Mouse (Mus musculus) ovary, postnatal 36 days (tissue): Measurements from ENCODE around the gene Mfsd4b5.
"Not testable (repeated sequence)": the region's sequence is repeated elsewhere in the genome, so short reads cannot be mapped to it uniquely, and the experiment has no call there.

Experiments used
- DNase-seq: peaks from one replicate; pipeline ENCODE4 v3.0.0; 2022; ENCODE audit warnings: low spot score, mixed read lengths

Gene Mfsd4b5

GRCm38 (mm10) chr10:39986466-39986865 is at the start of gene Mfsd4b5:
Gene Mfsd4b5 (minus strand): TSS chr10:39986646.
- no peak for DNase-seq

DNA sequence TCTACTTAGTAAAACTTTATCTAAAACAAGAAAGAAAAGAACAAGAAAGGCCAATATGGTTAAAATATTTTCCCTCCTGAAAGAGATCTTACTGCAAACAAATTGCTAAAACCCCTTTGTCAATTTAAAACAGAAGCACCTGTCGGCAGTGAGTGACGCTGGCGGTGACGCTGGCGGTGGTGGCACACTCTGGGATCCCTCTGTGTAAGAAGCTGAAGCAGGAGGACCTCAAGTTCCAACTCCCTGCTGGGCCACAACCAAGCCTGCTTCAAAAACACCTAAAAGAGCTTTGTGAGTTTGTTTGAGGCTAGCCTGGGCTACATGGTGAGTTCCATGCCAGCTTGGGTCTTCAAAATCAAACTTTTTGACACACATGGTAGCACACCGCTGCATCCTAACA is 48.5 kb upstream of the Mfsd4b5 start:
- no peak for DNase-seq

DNA sequence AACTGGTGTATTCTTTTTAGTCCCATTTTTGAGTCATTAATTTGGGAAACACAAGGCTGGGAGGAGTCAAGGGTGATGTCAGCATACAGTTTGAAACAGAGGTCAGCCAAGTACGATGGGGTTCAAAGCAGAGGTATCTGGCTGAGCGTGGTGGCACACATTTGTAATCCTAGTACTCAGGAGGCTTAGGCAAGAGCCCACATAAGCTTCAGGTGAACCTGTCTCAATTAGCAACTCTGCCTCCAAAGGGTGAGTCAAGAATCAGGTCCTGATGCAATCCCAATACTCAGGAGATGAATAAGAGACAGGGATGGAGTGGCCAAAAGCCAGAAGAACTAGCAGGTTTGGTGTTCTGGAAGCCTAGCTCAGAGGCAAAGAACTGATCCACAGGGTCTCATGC is 46.5 kb upstream of the Mfsd4b5 start:
- DNase-seq, result no peak

DNA sequence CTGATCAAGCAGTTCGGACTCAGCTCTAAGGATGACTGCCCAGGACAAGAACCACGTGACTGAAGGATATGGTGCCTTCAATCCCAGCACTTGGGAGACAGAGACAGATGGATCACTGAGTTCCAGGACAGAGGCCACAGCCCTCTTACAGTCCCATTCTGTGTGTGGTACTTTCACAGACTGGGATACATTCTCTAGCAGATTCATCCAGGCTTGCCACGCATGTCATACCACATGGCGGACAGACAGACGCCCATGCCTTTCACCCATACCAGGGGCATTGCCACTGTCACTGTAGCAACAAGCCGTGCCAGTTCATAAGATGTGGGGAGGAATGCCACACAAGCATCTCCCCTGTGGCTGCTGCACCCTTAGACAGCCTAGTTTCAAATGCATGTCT is 44.3 kb upstream of the Mfsd4b5 start:
- no peak for DNase-seq

GRCm38 (mm10) chr10:40029610-40030009 is 43.2 kb upstream of the Mfsd4b5 start:
- no peak for DNase-seq

- no peak for DNase-seq
Observed at GRCm38 (mm10) chr10:40028091-40028490, 41.6 kb upstream of the Mfsd4b5 start.

- DNase-seq, result no peak
Observed at GRCm38 (mm10) chr10:40026546-40026945, 40.1 kb upstream of the Mfsd4b5 start.

GRCm38 (mm10) chr10:40025560-40025959 is 39.1 kb upstream of the Mfsd4b5 start:
- no peak for DNase-seq

- DNase-seq, result peak; percentile 75
Observed at GRCm38 (mm10) chr10:40024554-40025428, 38.3 kb upstream of the Mfsd4b5 start, which contains the start of gene Mfsd4b1. Gene Mfsd4b1 (minus strand): TSS chr10:40025268.

DNA sequence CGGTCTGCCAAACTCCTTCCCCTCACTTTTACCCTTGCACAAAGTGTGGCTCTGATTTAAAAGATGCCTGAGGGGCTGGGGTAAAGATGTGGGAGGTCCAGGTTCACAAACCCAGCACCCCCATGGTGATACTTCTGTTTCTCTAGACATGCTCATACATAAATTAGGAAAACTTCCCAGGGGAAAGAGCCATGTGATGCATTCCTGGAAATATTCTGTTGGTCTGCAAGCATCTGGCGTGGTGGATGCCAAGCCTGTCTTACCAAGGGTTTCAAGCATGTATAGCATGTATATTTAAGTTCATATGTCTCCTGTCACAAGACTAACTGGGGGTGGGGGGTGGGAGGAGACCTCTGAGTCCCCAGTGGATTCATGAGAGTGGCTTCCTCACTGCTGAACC is 34.0 kb upstream of the Mfsd4b5 start:
- no peak for DNase-seq

- DNase-seq, result no peak
Observed at GRCm38 (mm10) chr10:40019492-40019891, 33.0 kb upstream of the Mfsd4b5 start.

DNA sequence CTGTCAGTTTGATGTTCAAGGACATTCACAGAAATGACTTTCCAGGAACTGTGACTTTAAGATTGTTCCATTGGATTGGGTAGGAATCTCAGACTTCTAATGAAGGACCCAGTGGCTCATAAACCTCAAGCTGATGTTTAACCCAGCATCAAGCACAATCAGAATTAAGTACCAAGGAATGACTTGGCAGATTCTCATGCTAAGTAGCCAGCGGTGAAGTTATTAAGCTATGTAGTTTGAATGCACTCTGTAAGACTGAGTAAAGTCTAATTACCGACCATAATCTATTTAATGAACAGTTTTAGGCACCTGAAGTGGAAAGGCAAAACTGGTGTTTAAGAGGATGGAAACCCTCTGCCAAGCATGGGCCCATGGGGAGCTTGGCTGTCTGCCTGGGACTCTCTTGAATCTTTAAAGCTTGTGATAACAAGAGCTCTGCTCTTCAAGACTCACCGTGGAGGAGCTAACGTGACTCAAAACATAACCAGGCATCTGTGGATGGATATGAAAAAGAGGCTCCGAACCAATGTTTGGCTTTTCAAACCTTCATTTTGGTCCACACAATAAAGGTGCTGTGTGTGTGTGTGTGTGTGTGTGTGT is 31.9 kb upstream of the Mfsd4b5 start:
- DNase-seq, result no peak

GRCm38 (mm10) chr10:40009591-40009990 is 23.1 kb upstream of the Mfsd4b5 start:
- DNase-seq, result no peak

GRCm38 (mm10) chr10:40008847-40009246 is 22.4 kb upstream of the Mfsd4b5 start:
- not testable (repeated sequence) for DNase-seq

GRCm38 (mm10) chr10:40007953-40008352 is 21.5 kb upstream of the Mfsd4b5 start:
- DNase-seq, result no peak

DNA sequence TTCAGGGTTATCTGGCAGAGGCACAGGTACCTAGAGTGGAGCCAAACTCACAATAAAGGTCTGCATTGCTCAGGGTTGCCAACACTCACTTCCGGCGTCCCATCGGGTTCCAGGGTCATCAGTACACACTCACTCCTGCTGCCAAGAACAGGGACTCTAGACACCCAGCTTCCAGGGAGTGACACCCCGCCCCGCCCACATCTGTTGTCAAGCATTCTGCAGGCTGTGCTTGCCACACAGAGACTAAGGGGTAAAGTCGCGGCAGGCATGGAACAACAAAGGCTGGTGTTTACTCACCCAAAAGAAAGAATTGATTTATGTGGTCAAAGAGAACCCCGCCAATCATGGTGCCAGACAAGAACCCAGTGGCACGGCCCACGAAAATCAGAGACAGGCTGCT is 20.5 kb upstream of the Mfsd4b5 start:
- no peak for DNase-seq

GRCm38 (mm10) chr10:40000746-40001145 is 14.3 kb upstream of the Mfsd4b5 start:
- no peak for DNase-seq

DNA sequence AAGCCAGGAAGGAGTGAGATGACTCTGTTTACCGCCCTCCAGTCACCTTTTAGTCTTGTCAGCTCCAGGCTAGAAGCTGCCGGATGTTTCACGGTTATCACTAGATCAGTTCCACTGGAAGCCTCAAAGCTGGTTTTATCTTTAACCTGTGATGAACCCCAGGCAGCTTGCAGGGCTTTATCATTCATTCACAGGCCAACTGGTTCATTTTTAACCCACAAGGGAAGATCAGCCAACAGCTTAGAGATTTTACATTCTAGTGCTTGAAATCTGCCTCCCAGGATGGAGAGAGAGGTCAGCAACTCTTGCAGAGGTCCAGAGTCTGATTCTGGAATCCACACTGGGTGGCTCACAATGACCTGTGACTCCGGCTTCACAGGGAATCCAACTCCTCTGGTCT is 4.7 kb upstream of the Mfsd4b5 start:
- no peak for DNase-seq

DNA sequence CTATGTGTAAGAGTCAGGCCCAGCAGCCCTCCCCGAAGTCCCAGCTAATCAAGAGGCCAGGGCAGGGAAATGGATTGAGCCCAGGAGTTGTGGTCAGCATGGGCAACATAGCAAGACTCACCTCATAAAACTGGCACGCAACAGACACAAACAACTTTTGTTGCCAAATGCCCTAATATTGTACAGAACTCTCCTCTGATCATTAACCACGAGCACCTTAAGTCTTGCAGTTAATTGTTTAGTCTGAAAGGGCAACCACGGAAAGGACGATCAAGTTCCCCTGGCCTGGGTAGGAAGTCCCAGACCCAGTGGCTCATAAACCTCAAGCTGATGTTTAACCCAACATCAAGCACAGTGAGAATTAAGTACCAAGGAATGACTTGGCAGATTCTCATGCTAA is 3.8 kb downstream of the Mfsd4b5 start:
- no peak for DNase-seq

DNA sequence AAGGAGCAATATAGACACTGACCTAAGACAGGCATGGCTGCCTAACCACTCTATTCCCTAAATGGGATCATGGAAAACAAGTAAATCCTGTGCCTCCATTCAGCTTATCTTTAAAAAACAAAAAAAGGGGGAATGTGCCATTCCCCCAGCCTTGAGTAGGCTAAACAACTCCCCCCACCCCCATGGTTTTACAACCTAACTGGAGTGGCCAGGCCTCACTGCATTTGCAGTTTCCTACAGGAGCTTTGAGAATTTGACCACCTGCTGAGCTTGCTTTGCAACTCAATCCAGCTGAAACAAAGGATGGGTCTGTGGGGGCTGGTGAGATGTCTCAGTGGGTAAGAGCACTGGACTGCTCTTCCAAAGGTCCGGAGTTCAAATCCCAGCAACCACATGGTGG is 8.2 kb downstream of the Mfsd4b5 start:
- DNase-seq, result no peak

- no peak for DNase-seq
Observed at GRCm38 (mm10) chr10:39977346-39977745, 9.1 kb downstream of the Mfsd4b5 start.

DNA sequence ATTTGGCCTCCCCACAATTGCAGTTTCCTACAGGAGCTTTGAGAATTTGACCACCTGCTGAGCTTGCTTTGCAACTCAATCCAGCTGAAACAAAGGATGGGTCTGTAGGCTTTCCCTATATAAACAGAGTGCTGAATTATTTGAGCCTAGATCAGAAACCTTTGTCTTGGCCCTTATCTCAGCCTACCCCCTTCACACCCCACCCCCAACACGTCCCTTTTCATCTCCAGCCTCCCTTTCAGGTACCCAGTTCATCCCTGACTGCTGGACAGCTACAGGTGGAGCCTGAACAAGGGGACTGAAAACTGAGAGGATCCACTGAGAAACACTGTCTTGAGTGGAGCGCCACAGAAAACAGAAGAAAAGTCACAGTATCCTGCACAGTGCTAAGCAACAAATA is 10.7 kb downstream of the Mfsd4b5 start:
- DNase-seq, result no peak

DNA sequence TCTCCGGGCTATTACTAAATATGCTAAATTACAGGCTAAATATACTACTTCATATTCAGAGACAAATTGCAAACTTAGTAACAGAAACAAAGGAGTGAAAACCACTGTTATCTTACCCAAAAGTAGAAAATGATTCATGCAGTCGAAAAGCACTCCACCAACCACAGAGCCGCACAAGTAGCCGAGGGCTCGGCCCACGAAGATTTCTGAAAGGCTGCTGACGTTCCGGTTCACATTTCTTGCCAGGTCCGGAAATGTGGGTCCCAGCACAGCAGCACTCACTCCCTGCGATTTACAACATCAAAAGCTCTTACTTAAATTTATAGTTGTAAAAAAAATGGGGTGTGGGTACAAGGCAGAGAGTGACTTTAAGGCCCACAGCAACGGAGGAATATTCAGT is 11.5 kb downstream of the Mfsd4b5 start:
- DNase-seq, result no peak

- no peak for DNase-seq
Observed at GRCm38 (mm10) chr10:39967512-39967911, 18.9 kb downstream of the Mfsd4b5 start.
